Mouse (Mus musculus) intestine, embryonic 14.5 days (tissue): ENCODE data around the gene Gipc3. TPM values are rescaled to one million over a fixed set of nuclear protein-coding genes. Genes with fewer than 3 reads are reported as not detected.
A peak's percentile ranks its signal among the peaks of the same experiment; 100 is the strongest.

Experiments
- ATAC-seq: fragments of 200-750 bp; cut with Nextera tagmentation; replicated peaks from 2 replicates; pipeline ENCODE4 v1.8.0; 2017; ENCODE audit warnings: low read depth, moderate number of reproducible peaks, moderate TSS enrichment, moderate library complexity; ENCODE audit not compliant: low FRiP score, low TSS enrichment
- DNase-seq: peaks from one replicate; pipeline ENCODE4 v3.0.0-alpha.2; 2018; ENCODE audit warnings: low spot score
- H3K27ac ChIP-seq: fragments of 300-500 bp; sonication (generic); 2 replicates; pipeline ENCODE4 v1.5.1; 2014; ENCODE audit warnings: low read depth, mild to moderate bottlenecking, control low read depth
- H3K27me3 ChIP-seq: fragments of 300-500 bp; sonication (generic); replicated peaks from 2 replicates; pipeline ENCODE4 v1.6.1; 2014; ENCODE audit warnings: low read length, control low read depth; ENCODE audit not compliant: control insufficient read depth, insufficient read depth
- H3K36me3 ChIP-seq: fragments of 300-500 bp; sonication (generic); 2 replicates; pipeline ENCODE4 v1.6.1; 2014; ENCODE audit warnings: low read length, control low read depth; ENCODE audit not compliant: control insufficient read depth, insufficient read depth
- H3K4me1 ChIP-seq: fragments of 300-500 bp; sonication (generic); replicated peaks from 2 replicates; pipeline ENCODE4 v1.6.1; 2014; ENCODE audit warnings: low read length, control low read depth, mixed read lengths; ENCODE audit not compliant: control insufficient read depth, insufficient read depth
- H3K4me2 ChIP-seq: fragments of 300-500 bp; sonication (generic); 2 replicates; pipeline ENCODE4 v1.6.1; 2014; ENCODE audit warnings: low read length
- H3K4me3 ChIP-seq: fragments of 300-500 bp; sonication (generic); 2 replicates; pipeline ENCODE4 v1.5.1; 2014; ENCODE audit warnings: low read depth, low read length, control low read depth, mixed read lengths
- H3K9ac ChIP-seq: fragments of 300-500 bp; sonication (generic); 2 replicates; pipeline ENCODE4 v1.6.1; 2014; ENCODE audit warnings: mild to moderate bottlenecking, low read length
- H3K9me3 ChIP-seq: fragments of 300-500 bp; sonication (generic); 2 replicates; pipeline ENCODE4 v1.6.1; 2016; ENCODE audit warnings: low read length, control low read depth; ENCODE audit not compliant: control insufficient read depth
- WGBS: fragments of 180-500 bp; shearing (Covaris S2); extraction: QIAGEN DNeasy Blood & Tissue Kit; methylation state at CpG from one replicate; pipeline ENCODE4 v1.1.7; 2014; 5-methylcytosine and 5-hydroxymethylcytosine counted together
- polyA plus RNA-seq: library from polyadenylated mRNA; unstranded; fragments of >200 nt; fragmentation: Nextera tagmentation; extraction: Ambion mirVana; gene quantifications from 2 replicates; pipeline ENCODE4 v1.2.1, GENCODE M21; 2014

The Gipc3 gene
- polyA plus RNA-seq, 1 experiment from 2014 or later, result 0.07 TPM

DNA sequence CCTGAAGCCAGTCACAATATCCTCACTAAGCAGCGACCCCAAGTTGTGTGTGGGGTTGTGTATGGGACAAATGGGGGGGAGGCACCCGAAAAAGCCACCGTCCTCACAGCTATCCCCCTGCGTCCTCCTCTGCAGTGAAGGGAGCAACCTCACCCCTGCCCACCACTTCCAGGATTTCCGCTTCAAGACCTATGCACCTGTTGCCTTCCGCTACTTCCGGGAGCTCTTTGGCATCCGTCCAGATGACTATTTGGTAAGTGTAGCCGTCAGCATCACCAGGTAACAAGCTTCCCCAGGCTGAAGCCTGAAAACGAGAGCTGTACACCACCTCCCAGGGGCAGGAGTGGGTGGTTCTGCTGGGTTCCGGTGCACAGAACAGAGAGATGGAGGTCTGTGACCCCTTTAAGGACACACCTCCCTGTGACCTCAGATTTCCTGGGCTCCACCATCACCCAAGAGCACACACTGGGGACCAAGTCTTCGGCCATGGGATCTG, 36.8 kb downstream of the Gipc3 start:
- no peak overlapping the region for H3K4me2 ChIP-seq
- no peaks in the 10 kb centered on the region for H3K27me3 ChIP-seq
- no peaks in the 10 kb centered on the region for H3K9me3 ChIP-seq
- H3K4me3 ChIP-seq, result no peak overlapping the region
- WGBS, result 94% methylated on average over 12 of the region's 12 CpGs
- ATAC-seq (no peak), DNase-seq (no peak)
- peaks cover 56% of the 10 kb centered on the region for H3K36me3 ChIP-seq
- H3K9ac ChIP-seq, result no peak overlapping the region
- H3K4me1 ChIP-seq, result peaks cover 17% of the 10 kb centered on the region
- no peak overlapping the region for H3K27ac ChIP-seq

DNA sequence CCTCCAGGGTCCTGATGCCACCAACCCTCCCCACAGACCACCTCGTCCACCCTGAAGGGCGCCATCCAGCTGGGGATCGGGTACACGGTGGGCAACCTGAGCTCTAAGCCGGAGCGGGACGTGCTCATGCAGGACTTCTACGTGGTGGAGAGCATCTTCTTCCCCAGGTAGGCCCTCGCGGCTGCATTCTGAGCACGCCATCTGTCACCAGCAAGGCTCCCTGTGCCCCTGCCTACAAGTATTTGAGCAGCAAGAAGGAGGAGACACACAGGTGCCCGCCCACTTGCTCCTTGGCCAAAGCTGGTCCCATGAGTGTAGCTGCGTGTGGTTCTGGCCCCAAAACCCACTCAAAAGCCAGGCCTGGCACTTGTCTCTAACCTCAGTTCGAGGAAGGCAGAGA, 37.4 kb downstream of the Gipc3 start:
- ATAC-seq (no peak), DNase-seq (no peak)
- Histone ChIP-seq H3K4me3 (no peak overlapping the region), H3K9me3 (no peaks in the 10 kb centered on the region), H3K4me1 (peaks cover 17% of the 10 kb centered on the region), H3K4me2 (no peak overlapping the region), H3K9ac (no peak overlapping the region), H3K36me3 (peaks cover 50% of the 10 kb centered on the region), H3K27me3 (no peaks in the 10 kb centered on the region), H3K27ac (no peak overlapping the region)
- WGBS, result 96% methylated on average over 14 of the region's 14 CpGs

DNA sequence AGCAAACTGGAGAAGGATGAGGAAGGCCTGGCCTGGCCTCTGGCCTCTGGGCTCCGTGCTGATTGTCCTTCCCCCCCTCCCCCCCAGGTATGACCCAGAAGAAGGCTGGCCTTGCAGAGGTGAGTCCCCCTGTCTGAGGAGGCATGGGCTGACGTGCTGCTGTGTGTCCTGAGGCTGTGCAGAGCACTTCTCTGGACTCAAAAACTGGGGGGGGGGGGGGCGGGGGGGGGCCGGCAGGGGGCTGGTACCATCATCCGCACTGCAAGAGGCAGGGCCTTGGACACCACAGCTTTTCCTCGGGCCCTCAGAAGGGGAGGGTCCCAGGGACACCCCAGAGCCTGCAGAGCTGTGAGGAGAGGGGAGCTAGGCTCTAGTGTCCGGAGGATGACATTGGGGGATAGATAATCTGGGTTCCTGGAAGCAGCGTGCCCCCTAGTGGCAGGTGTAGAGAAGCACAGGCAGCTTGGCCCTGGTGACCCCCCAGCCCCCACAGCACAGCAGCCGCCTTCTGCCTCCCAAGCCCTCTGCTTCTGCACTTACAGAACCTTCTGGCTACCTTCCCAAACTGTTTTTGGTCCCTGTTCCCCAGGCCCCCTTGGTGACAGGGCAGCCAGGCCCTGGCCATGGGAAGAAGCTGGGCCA, 38.3 kb downstream of the Gipc3 start:
- Histone ChIP-seq H3K4me2 (no peak overlapping the region), H3K27me3 (no peaks in the 10 kb centered on the region), H3K9me3 (no peaks in the 10 kb centered on the region), H3K4me3 (no peak overlapping the region), H3K9ac (no peak overlapping the region), H3K4me1 (peaks cover 20% of the 10 kb centered on the region), H3K27ac (no peak overlapping the region), H3K36me3 (peaks cover 41% of the 10 kb centered on the region)
- 34% methylated on average over 8 of the region's 9 CpGs for WGBS
- DNase-seq, result no peak
- no peak for ATAC-seq

DNA sequence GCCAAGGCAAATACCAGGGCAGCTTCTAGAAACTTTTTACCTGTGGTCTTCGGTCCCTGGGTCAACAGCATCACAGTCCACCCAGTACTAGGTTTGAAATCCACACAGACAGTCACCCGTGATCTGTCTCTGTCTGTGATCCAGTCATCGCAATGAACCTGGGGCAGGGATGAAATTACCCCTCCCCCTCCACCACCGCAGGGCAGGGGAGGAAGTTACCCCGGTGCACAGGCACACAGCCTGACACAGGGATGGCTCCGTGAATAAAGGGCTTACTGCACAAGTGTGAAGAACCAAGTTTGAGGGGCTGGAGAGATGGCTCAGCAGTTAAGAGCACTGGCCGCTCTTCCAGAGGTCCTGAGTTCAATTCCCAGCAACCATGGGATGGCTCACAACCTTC, 39.3 kb downstream of the Gipc3 start:
- Histone ChIP-seq H3K4me2 (no peak overlapping the region), H3K36me3 (peaks cover 31% of the 10 kb centered on the region), H3K9me3 (no peaks in the 10 kb centered on the region), H3K27ac (no peak overlapping the region), H3K27me3 (no peaks in the 10 kb centered on the region), H3K9ac (no peak overlapping the region), H3K4me3 (no peak overlapping the region), H3K4me1 (peaks cover 28% of the 10 kb centered on the region)
- 70% methylated on average over 7 of the region's 7 CpGs for WGBS
- no peak for ATAC-seq
- no peak for DNase-seq

DNA sequence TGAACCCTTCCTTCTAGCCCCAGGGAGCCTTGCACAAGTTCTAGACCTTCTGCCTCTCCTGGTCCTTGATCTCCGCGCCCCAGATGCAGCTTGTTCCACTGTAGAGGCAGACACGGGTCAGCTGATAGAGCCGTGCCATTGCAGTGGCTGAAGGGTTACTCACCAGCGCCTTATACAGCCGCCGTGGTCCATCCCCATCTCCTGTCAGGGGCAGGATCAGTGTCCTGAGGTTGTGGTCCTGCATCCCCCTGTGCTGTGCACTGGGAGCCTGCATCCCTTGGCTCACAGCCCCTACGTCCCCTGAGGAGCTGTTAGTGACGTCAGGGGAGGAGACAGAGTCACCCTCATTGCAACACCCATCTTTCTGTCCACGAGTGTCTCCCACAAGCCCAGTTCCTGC, 39.8 kb downstream of the Gipc3 start:
- DNase-seq (no peak), ATAC-seq (no peak)
- WGBS, result 64% methylated on average over 10 of the region's 10 CpGs
- no peaks in the 10 kb centered on the region for H3K27me3 ChIP-seq
- peak overlapping the region; percentile 24; the same call in 1 of the 2 replicates for H3K27ac ChIP-seq
- H3K9ac ChIP-seq, result no peak overlapping the region
- peaks cover 28% of the 10 kb centered on the region for H3K4me1 ChIP-seq
- no peaks in the 10 kb centered on the region for H3K9me3 ChIP-seq
- H3K36me3 ChIP-seq, result peaks cover 27% of the 10 kb centered on the region
- H3K4me3 ChIP-seq, result no peak overlapping the region
- no peak overlapping the region for H3K4me2 ChIP-seq

DNA sequence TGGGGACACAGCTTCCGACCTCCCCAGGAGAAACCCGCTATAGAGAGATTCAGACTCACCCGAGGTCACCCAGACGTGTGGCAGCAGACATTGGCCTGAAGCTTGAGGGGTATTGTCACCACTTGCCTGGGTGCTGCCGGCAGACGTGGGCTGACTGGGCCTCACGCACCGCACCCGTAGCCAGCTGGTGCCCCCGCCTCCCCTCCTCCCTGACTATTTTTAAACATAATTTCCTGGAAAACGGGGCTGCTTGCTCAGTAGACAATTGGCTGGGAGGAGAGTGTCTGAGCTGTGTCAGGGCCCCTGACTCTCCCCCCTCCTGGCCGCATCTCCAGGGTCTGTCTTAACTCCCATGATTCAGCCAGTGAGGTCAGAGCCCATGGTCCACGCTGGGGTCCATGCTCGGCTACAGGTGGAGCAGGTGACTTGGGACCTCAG, 40.3 kb downstream of the Gipc3 start:
- H3K4me3 ChIP-seq, result no peak overlapping the region
- ATAC-seq (no peak; the same call in 1 of the 2 replicates), DNase-seq (no peak)
- no peaks in the 10 kb centered on the region for H3K27me3 ChIP-seq
- H3K4me1 ChIP-seq, result peaks cover 31% of the 10 kb centered on the region
- peaks cover 23% of the 10 kb centered on the region for H3K36me3 ChIP-seq
- no peak overlapping the region for H3K4me2 ChIP-seq
- no peaks in the 10 kb centered on the region for H3K9me3 ChIP-seq
- peak overlapping the region; percentile 24; the same call in 1 of the 2 replicates for H3K27ac ChIP-seq
- WGBS, result 39% methylated on average over 14 of the region's 14 CpGs
- H3K9ac ChIP-seq, result no peak overlapping the region

DNA sequence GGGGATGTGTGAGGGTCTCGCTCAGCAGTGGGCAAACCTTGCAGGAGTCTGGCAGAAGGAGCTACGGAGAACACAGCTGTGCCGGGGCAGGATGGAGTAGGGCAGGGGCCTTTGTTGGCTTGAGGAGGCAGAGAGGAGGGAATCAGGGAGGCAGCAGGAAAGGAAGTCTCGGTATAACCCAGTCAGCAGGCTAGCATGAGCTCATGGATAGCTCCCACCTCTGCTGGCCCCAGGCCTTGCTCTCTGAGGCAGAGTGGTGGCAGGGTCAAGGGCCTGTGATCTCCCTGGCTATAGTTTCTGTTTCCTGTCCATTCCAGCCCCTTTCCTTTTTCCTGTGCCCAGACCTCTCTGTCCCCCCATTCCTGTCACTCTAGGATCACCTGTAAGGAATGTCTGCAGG, 40.8 kb downstream of the Gipc3 start:
- ATAC-seq (no peak), DNase-seq (no peak)
- Histone ChIP-seq H3K9ac (no peak overlapping the region), H3K27me3 (no peaks in the 10 kb centered on the region), H3K36me3 (peaks cover 18% of the 10 kb centered on the region), H3K27ac (no peak overlapping the region), H3K4me2 (no peak overlapping the region), H3K9me3 (no peaks in the 10 kb centered on the region), H3K4me1 (peaks cover 35% of the 10 kb centered on the region), H3K4me3 (no peak overlapping the region)
- WGBS, result 64% methylated on average over 4 of the region's 4 CpGs

DNA sequence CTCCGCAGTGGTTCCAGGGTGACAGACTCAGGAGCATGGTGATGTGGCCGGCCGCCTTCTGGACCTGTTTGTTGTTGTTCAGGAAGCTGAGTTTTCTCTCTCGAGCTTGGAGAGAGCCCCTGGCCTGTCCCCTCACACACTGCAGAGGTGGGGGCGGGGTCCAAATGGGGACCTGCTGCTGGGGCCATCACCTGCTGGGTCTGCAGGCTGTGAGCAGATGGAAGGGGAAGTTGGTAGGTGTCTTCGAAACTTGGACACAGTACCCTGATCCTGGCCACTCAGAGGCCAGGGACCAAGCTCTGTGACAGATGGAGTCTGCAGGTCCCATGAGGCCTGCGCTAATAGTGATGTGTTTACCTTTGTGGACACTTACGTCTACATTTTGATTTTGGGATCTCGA, 41.7 kb downstream of the Gipc3 start:
- H3K9ac ChIP-seq, result no peak overlapping the region
- H3K4me3 ChIP-seq, result no peak overlapping the region
- peaks cover 35% of the 10 kb centered on the region for H3K4me1 ChIP-seq
- no peak overlapping the region for H3K27ac ChIP-seq
- peaks cover 8% of the 10 kb centered on the region for H3K36me3 ChIP-seq
- WGBS, result 74% methylated on average over 9 of the region's 9 CpGs
- H3K4me2 ChIP-seq, result no peak overlapping the region
- DNase-seq, result no peak
- no peaks in the 10 kb centered on the region for H3K27me3 ChIP-seq
- ATAC-seq, result no peak
- H3K9me3 ChIP-seq, result no peaks in the 10 kb centered on the region

DNA sequence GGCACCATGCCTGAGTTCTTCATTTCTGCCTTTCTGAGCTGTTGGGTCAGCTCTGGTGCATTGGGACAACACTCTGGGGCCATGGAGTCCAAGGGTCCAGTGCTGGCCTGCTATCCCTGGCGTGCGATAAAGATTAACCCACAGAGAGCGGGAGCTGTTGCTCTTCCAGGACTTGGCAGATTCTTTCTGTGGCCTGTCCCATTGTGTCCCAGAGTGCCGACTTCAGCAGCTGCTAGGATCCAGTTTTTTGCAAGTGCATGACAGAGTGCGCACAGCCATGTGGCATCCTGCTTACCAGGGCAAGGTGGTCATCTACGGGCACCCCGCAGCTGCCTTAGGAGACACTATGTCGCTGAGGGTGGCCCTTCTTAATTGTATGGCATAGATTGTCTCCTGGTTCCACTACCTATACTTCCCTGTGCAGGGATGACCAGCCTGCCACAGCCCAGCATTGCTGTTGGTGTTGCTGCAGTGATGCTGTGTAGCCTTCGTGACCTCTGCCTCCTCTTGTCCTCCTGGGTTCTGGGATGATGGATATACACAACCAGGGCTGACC, 42.6 kb downstream of the Gipc3 start:
- DNase-seq, result no peak
- H3K27ac ChIP-seq, result 0 out of 2 replicates have a peak overlapping the region, but pooled peaks have one; percentile 27
- H3K4me1 ChIP-seq, result peaks cover 35% of the 10 kb centered on the region
- H3K4me2 ChIP-seq, result no peak overlapping the region
- H3K9me3 ChIP-seq, result no peaks in the 10 kb centered on the region
- ATAC-seq, result no peak
- H3K27me3 ChIP-seq, result no peaks in the 10 kb centered on the region
- H3K36me3 ChIP-seq, result no peaks in the 10 kb centered on the region
- H3K4me3 ChIP-seq, result no peak overlapping the region
- no peak overlapping the region for H3K9ac ChIP-seq
- 74% methylated on average over 9 of the region's 9 CpGs for WGBS
